Comparison of ENCODE assay signal across 22 mouse cellular contexts in the genomic region with DNA sequence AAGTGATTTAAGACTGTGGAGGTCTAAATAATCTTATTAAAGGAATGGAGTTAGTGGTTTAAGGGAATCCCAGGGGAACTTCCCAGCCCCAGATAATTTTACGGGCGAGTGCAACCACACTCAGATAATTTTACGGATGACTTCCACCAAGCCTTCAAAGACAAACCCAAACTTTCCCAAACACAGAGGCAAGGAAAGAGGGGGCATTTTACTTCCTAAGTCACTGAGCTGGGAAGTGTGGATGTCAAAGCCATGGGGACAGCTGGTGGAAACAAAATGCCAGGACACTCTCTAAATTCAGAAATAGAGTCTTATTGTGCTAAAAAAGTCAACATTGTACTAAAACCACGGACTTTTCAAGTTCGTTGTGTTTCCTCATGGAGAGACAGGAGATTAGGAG.
DNase-seq lines count a peak whose midpoint lies in the region; ATAC-seq and TF ChIP-seq lines count a peak whose summit lies in the region.
"Had no signal": no experiment of that assay in that cellular context is flagged by ENCODE, and none has a peak within 500 bp of the region (broad histone marks: within the 10 kb centered on the region; RNA-seq: fewer than 3 reads in every experiment).

No protein-coding gene starts in this region.

- no peaks in the 10 kb centered on the region for H3K4me1 ChIP-seq in embryonic facial prominence, embryonic 11.5 days (ENCODE audit: control insufficient read depth, insufficient read depth, low read length)
- peaks cover 17% of the 10 kb centered on the region for H3K4me1 ChIP-seq in embryonic facial prominence, embryonic 10.5 days
- H3K4me1 ChIP-seq in kidney, postnatal 0 days (replicated peaks; ENCODE audit: insufficient read depth, low read length) = no peaks in the 10 kb centered on the region
- H3K4me1 ChIP-seq in limb, embryonic 10.5 days = peaks cover 18% of the 10 kb centered on the region
- H3K4me1 ChIP-seq: embryonic facial prominence, embryonic 13.5 days; heart, embryonic 15.5 days had no signal

- no peak overlapping the region for H3K4me2 ChIP-seq in embryonic facial prominence, embryonic 11.5 days (ENCODE audit: low read depth, low read length)
- no peak overlapping the region for H3K4me2 ChIP-seq in kidney, postnatal 0 days (ENCODE audit: low read length)
- H3K4me2 ChIP-seq: embryonic facial prominence, embryonic 13.5 days; forebrain, embryonic 13.5 days; heart, embryonic 11.5 days; heart, embryonic 15.5 days; hindbrain, embryonic 14.5 days had no signal

- no peak overlapping the region for H3K9ac ChIP-seq in embryonic facial prominence, embryonic 11.5 days (replicated peaks; ENCODE audit: low read length)
- H3K9ac ChIP-seq in kidney, postnatal 0 days (ENCODE audit: low read depth, low read length) = no peak overlapping the region
- H3K9ac ChIP-seq: embryonic facial prominence, embryonic 13.5 days; forebrain, embryonic 13.5 days; forebrain, postnatal 0 days; heart, embryonic 15.5 days; hindbrain, embryonic 14.5 days had no signal

- TF ChIP-seq CTCF in kidney, postnatal 0 days (IDR thresholded peaks at IDR 0.05; ENCODE audit: low read depth) = no peak

- H3K36me3 ChIP-seq in embryonic facial prominence, embryonic 11.5 days (replicated peaks; ENCODE audit: control insufficient read depth, insufficient read depth, low read depth, low read length) = no peaks in the 10 kb centered on the region
- no peaks in the 10 kb centered on the region for H3K36me3 ChIP-seq in embryonic facial prominence, embryonic 10.5 days (replicated peaks)
- no peaks in the 10 kb centered on the region for H3K36me3 ChIP-seq in kidney, postnatal 0 days (ENCODE audit: insufficient read depth, low read length)
- no peaks in the 10 kb centered on the region for H3K36me3 ChIP-seq in limb, embryonic 10.5 days
- H3K36me3 ChIP-seq: embryonic facial prominence, embryonic 13.5 days; heart, embryonic 15.5 days had no signal

- no peak overlapping the region for H3K4me3 ChIP-seq in embryonic facial prominence, embryonic 11.5 days (ENCODE audit: low read depth, low read length)
- no peak overlapping the region for H3K4me3 ChIP-seq in embryonic facial prominence, embryonic 10.5 days
- no peak overlapping the region for H3K4me3 ChIP-seq in kidney, postnatal 0 days (replicated peaks; ENCODE audit: low read depth, low read length)
- no peak overlapping the region for H3K4me3 ChIP-seq in limb, embryonic 10.5 days
- H3K4me3 ChIP-seq: embryonic facial prominence, embryonic 13.5 days; forebrain, embryonic 13.5 days; heart, adult 2 months; heart, embryonic 15.5 days had no signal

- no peaks in the 10 kb centered on the region for H3K27me3 ChIP-seq in embryonic facial prominence, embryonic 11.5 days (ENCODE audit: control insufficient read depth, insufficient read depth, low read length)
- H3K27me3 ChIP-seq in embryonic facial prominence, embryonic 10.5 days (replicated peaks; ENCODE audit: low read depth, poor library complexity, severe bottlenecking) = peaks cover 21% of the 10 kb centered on the region; the same call in 1 of the 2 replicates
- H3K27me3 ChIP-seq in kidney, postnatal 0 days (ENCODE audit: insufficient read depth, low read length) = no peaks in the 10 kb centered on the region
- 0 out of 2 replicates have a peak, but pooled peaks cover 14% of the 10 kb centered on the region for H3K27me3 ChIP-seq in limb, embryonic 10.5 days (ENCODE audit: low read depth, poor library complexity, severe bottlenecking)

- no peaks in the 10 kb centered on the region for H3K9me3 ChIP-seq in embryonic facial prominence, embryonic 11.5 days (replicated peaks; ENCODE audit: control insufficient read depth, low read length)
- H3K9me3 ChIP-seq in embryonic facial prominence, embryonic 10.5 days = no peaks in the 10 kb centered on the region
- H3K9me3 ChIP-seq in kidney, postnatal 0 days (replicated peaks; ENCODE audit: low read length) = no peaks in the 10 kb centered on the region
- H3K9me3 ChIP-seq in limb, embryonic 10.5 days (replicated peaks) = no peaks in the 10 kb centered on the region
- H3K9me3 ChIP-seq: embryonic facial prominence, embryonic 13.5 days; forebrain, embryonic 13.5 days; heart, embryonic 15.5 days had no signal

- WGBS in embryonic facial prominence, embryonic 11.5 days = 32% methylated on average over 5 of the region's 5 CpGs
- 37% methylated on average over 5 of the region's 5 CpGs for WGBS in embryonic facial prominence, embryonic 10.5 days
- 21% methylated on average over 5 of the region's 5 CpGs for WGBS in kidney, postnatal 0 days
- WGBS in limb, embryonic 10.5 days = 59% methylated on average over 5 of the region's 5 CpGs

- H3K27ac ChIP-seq in embryonic facial prominence, embryonic 11.5 days (replicated peaks; ENCODE audit: low read depth, low read length) = no peak overlapping the region
- H3K27ac ChIP-seq in embryonic facial prominence, embryonic 10.5 days (replicated peaks) = no peak overlapping the region
- H3K27ac ChIP-seq in kidney, postnatal 0 days = no peak overlapping the region
- no peak overlapping the region for H3K27ac ChIP-seq in limb, embryonic 10.5 days
- H3K27ac ChIP-seq: embryonic facial prominence, embryonic 13.5 days; forebrain, embryonic 13.5 days; heart, adult 2 months; heart, embryonic 15.5 days; hindbrain, embryonic 14.5 days had no signal

- DNase-seq in embryonic facial prominence, embryonic 11.5 days (ENCODE audit: low spot score) = peak; percentile 23
- no peak for DNase-seq in embryonic facial prominence, embryonic 10.5 days (ENCODE audit: low spot score)
- DNase-seq in kidney, postnatal 0 days (ENCODE audit: low spot score) = peak; percentile 58
- DNase-seq in kidney, postnatal 36 days = no peak
- peak; percentile 9 for DNase-seq in embryo, embryonic 11.5 days (ENCODE audit: low read depth, low spot score)
- peak; percentile 14 for DNase-seq in retina, postnatal 1 day
- no peak for DNase-seq in limb, embryonic 10.5 days (ENCODE audit: low spot score)
- no peak for DNase-seq in urinary bladder, adult 18-20 months (ENCODE audit: low spot score in 2 of 2)
- DNase-seq: adrenal gland, postnatal 14 days; cerebellum, adult 18-20 months; cerebellum, adult 9-11 months; forebrain, postnatal 0 days; gastrocnemius, postnatal 14 days; heart, adult 2 months; heart, postnatal 14 days had no signal

- ATAC-seq in embryonic facial prominence, embryonic 11.5 days (replicated peaks; ENCODE audit: insufficient number of reproducible peaks, low FRiP score, low TSS enrichment, low read depth) = no peak
- ATAC-seq in kidney, postnatal 0 days (replicated peaks; ENCODE audit: low FRiP score, low read depth) = no peak
- ATAC-seq: activated CD4-positive, CD25-positive, alpha-beta regulatory T cell, adult 4 months; forebrain, embryonic 13.5 days; forebrain, postnatal 0 days; Patski had no signal

Comparison
In these comparisons a context has a peak if more than half of its experiments do, and no peak if none do; other contexts are left out.
1. DNase-seq: peak in embryonic facial prominence, embryonic 11.5 days (single experiment), kidney, postnatal 0 days (single experiment), embryo, embryonic 11.5 days (single experiment) and retina, postnatal 1 day (single experiment); none in embryonic facial prominence, embryonic 10.5 days (single experiment), kidney, postnatal 36 days (0 of 2), limb, embryonic 10.5 days (single experiment) and urinary bladder, adult 18-20 months (0 of 2).